Mouse (Mus musculus) cortical plate, adult 2 months (tissue): ENCODE measurements at regions not wholly inside any gene's neighbourhood (a gene's known extent, or its start where the extent isn't known, plus 50 kb on each side); places are given as distances from the start of the nearest gene placed in this dataset.
A peak's percentile ranks its signal among the peaks of the same experiment; 100 is the strongest.

ENCODE experiments used
- H3K27ac ChIP-seq: fragments of 200-500 bp; 2 replicates; pipeline ENCODE4 v1.5.1; 2012; ENCODE audit warnings: low read length, control low read depth, inconsistent platforms; ENCODE audit not compliant: insufficient read depth
- H3K4me1 ChIP-seq: fragments of 200-500 bp; 2 replicates; pipeline ENCODE4 v1.6.1; 2011; ENCODE audit warnings: low read length; ENCODE audit not compliant: control insufficient read depth, insufficient read depth
- H3K4me3 ChIP-seq: fragments of 200-500 bp; 2 replicates; pipeline ENCODE4 v1.5.1; 2011; ENCODE audit warnings: mild to moderate bottlenecking, low read length, control low read depth; ENCODE audit not compliant: insufficient read depth
- CTCF ChIP-seq: fragments of 200-500 bp; IDR thresholded peaks from 2 replicates; pipeline ENCODE4 v1.5.1; 2011; ENCODE audit warnings: mild to moderate bottlenecking, control low read depth, low read length; ENCODE audit not compliant: insufficient read depth; ENCODE audit errors: extremely low read depth
- POLR2A ChIP-seq: fragments of 200-500 bp; IDR thresholded peaks from 2 replicates; pipeline ENCODE4 v1.6.1; 2011; ENCODE audit warnings: mild to moderate bottlenecking, low read length, control low read depth; ENCODE audit not compliant: insufficient read depth; ENCODE audit errors: extremely low read depth

DNA sequence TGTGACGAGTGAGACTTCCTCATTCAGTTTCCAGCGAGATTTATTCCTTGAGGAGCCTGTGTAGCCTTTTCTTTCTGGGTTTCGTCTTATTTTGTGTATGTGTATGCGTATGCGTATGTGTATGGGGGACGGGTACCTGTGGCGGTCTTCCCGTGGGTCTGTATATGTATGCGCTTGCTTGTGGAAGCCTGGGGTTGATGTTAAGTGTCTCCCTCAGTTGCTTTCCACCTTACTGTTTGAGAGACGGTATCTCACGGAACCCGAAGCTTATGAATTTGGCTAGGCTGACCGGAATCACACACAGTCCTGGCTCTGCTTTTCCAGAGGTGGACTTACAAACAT is 87.1 kb downstream of the Ankrd50 start:
- H3K27ac ChIP-seq: no peak overlapping the region
- TF ChIP-seq CTCF (no peak), POLR2A (no peak)

DNA sequence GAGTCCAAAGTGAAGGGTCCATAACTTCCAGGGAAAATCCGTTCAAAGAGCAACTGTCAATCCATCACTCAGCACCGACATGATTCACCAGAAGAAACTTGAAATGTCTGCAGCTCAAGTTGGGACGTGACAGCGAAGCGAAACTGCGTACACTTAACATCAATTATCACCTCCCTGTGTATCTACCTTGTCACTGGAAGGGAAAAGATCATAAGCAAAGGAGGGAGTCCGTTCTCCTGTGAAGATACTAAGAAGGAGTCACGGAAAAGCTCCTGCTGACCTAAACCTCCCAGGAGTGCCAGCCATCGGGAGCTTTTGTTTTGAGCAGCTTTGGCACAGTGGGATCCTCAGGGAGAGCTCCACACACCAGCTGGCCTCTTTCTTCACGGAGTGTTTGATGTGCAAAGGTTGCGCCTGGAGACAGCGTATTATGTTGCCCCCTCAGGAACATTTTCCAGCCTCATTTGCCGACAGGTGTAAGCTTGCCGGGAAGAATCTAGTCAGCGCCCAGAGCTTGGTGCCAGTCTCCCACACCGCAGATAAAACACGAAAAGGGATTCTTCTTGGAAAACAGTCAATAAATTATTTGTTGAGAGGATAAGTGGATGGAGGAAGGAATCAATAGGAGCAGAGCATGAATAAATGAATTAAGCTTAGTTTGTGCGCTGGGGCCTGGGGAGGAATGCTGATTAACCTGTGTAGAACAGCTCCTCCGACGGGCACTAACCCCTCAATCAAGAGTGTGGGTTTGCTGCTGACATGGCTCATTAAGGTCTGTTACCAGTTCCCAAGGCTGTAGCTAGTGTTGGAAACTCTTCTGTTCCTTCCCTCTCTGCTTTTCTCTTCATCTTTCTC is 87.7 kb downstream of the Ankrd50 start:
- Histone ChIP-seq H3K27ac (no peak overlapping the region), H3K4me1 (no peaks in the 10 kb centered on the region; the same call in 1 of the 2 replicates), H3K4me3 (peak overlapping the region; percentile 14; the same call in 1 of the 2 replicates)
- no peak for TF ChIP-seq POLR2A
- no peak for TF ChIP-seq CTCF

More for the DNA sequence above, 87.1 kb downstream of the Ankrd50 start:
- Histone ChIP-seq H3K4me3 (no peak overlapping the region), H3K4me1 (no peaks in the 10 kb centered on the region; the same call in 1 of the 2 replicates)

DNA sequence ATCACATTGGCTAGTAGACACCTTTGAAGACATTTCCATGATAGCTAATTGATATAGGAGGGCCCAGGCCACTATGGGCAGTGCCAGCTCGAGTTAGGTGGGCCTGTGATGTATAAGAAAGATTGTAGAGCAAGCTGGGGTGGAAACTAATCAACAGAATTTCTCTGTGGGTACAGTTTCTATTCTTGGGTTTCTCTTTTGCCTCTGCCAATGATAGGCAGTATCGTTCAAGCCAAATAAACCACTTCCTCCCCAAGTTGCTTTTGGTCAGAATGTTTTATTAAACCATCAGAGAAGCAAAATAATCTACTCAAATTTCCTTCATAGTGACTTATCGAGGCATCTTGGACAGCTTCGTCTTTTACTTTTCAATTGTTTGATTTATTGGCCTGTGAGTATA is 90.3 kb downstream of the Ankrd50 start:
- Histone ChIP-seq H3K27ac (no peak overlapping the region), H3K4me1 (no peaks in the 10 kb centered on the region; the same call in 1 of the 2 replicates), H3K4me3 (no peak overlapping the region)
- TF ChIP-seq CTCF (no peak), POLR2A (no peak)

DNA sequence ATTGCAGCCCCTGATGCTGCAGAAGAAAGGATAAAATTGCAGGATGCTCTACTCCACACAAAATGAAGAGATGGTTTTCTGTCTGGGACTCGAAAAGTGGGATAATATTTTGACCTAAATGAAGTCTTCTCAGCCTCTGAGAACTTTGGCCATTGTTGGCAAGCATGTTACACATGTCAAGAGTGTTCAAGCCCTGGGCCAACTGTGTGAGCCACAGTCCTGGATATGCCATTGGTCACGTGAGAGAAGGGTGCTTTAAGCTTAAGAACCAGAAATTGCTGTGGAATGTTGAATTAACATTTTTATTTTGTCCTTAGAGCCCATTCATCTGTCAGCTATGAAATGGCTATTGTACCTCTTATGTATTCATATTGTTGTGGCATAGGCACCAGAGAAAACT is 95.0 kb downstream of the Ankrd50 start:
- no peak for TF ChIP-seq POLR2A
- TF ChIP-seq CTCF: no peak
- no peak overlapping the region for H3K27ac ChIP-seq
- H3K4me3 ChIP-seq: no peak overlapping the region
- no peaks in the 10 kb centered on the region for H3K4me1 ChIP-seq

DNA sequence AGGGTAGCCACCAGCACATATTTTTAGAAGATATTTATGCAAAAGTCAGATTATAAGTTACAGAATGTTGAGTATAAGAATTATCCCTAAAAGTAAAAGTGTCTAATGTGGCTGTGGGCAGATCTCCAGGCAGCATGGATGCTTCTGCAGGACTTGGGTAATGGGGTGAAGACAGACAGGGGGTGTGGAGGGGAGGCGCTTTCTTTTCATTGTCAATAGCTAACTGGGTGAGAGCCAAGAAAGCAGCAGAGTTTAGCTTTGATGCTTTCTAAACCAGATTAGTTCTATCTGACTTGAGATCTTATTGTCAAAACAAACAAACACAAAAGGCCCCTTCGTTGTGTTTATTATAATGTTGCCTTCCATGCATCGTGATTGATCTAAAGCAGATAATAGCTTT is 95.7 kb downstream of the Ankrd50 start:
- Histone ChIP-seq H3K4me3 (no peak overlapping the region), H3K27ac (no peak overlapping the region), H3K4me1 (no peaks in the 10 kb centered on the region)
- no peak for TF ChIP-seq POLR2A
- TF ChIP-seq CTCF: no peak

DNA sequence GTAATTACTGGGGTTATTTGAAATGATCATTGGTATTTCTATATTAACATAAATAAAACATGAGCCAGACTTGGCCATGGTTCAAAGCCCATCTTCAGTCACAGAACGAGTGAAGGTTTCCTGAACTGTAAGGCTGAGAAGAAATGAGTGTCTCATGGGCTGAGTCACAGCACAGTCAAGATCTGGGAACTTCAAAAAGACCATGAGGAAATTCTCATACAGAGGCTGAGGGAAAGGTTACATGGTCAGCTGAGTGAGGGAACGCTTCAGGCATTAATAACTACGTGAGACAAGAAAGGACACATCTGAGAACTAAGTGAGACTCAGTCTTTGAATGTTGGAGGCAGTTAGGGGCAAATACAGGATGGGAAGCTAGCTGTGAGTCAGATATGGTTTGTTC is 101.9 kb downstream of the Ankrd50 start:
- no peak for TF ChIP-seq CTCF
- TF ChIP-seq POLR2A: no peak
- no peaks in the 10 kb centered on the region for H3K4me1 ChIP-seq
- H3K27ac ChIP-seq: no peak overlapping the region
- H3K4me3 ChIP-seq: no peak overlapping the region

DNA sequence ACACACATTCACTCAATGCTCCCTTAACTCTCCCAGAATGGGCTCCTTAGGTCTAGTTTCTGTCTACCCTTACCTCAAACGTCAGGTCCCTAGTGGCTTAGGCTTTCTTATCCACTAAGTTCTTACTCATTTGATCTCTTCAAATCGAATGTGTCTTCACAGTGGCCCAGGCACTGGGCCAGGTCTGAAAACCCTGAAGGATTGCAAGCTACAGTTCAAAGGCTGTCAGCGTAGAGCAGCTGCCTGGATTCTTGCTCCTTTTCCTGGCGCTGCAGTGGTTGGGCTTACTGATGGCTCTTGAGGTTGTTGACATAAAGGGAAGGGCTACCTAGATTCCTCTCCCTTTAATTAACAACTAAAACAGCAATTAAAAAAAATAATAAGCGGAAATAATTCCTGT is 103.0 kb downstream of the Ankrd50 start:
- Histone ChIP-seq H3K27ac (no peak overlapping the region), H3K4me1 (no peaks in the 10 kb centered on the region)
- TF ChIP-seq CTCF (no peak), POLR2A (no peak)

DNA sequence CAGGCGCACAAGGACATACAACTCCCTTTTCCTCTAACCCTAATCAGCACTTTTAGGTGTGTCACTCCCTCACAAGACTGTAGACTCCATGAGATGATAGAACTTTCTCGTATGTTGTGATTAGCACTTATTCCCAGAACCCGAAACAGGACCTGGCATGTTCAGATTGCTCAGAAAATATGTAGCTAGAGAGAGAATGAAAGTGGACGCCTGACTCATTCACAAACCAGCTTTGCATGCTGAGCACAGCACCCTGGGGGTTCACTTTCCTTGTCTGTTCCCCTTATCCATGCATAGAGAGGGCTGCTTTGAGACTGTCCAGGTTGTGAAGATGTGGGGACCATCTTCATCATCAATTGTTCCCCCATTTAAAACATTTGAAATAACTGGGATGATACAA is 111.0 kb downstream of the Ankrd50 start:
- TF ChIP-seq POLR2A: no peak
- TF ChIP-seq CTCF: no peak
- no peak overlapping the region for H3K27ac ChIP-seq

More for the DNA sequence above, 103.0 kb downstream of the Ankrd50 start:
- no peak overlapping the region for H3K4me3 ChIP-seq

DNA sequence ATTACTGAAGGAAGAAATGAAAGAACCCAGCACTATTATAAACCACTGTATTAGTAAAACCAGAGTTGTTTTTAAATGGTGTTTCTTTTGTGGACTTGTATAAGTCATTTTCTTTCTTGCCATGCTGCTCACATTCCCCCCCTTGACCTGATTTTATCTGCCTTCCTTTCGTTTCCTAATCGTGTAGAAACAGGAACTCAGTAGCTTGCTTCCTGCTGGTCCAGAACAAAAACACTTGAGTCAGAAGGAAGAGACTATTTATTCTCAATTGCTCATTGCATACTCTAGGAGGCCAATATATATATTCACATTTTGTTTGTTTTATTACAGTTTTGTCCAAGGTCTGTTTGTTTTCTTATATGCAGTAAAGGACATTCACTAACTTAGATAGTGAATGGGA is 112.9 kb downstream of the Ankrd50 start:
- Histone ChIP-seq H3K4me3 (no peak overlapping the region), H3K27ac (no peak overlapping the region), H3K4me1 (no peaks in the 10 kb centered on the region)
- TF ChIP-seq CTCF: no peak

More for the DNA sequence above, 111.0 kb downstream of the Ankrd50 start:
- no peak overlapping the region for H3K4me3 ChIP-seq
- H3K4me1 ChIP-seq: no peaks in the 10 kb centered on the region

DNA sequence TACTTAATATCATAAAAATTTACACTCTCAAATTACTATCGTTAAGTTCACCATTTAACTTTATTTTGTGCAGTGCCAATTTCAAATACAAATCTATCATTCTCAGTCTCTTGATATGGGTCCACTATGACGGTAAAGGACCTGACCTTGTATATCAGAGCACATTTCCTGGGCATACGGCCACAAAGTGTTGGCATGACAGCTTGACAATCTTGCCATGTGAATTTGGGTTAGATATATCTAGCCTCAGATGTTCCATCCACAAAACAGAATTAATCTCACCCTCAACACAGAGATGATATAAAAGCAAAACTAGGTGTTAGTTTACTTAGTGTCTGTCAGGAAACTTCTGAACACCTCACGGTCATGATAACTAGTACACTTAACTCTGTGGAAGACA is 120.8 kb downstream of the Ankrd50 start:
- Histone ChIP-seq H3K4me1 (no peaks in the 10 kb centered on the region), H3K27ac (no peak overlapping the region), H3K4me3 (no peak overlapping the region)
- TF ChIP-seq POLR2A (no peak), CTCF (no peak)

DNA sequence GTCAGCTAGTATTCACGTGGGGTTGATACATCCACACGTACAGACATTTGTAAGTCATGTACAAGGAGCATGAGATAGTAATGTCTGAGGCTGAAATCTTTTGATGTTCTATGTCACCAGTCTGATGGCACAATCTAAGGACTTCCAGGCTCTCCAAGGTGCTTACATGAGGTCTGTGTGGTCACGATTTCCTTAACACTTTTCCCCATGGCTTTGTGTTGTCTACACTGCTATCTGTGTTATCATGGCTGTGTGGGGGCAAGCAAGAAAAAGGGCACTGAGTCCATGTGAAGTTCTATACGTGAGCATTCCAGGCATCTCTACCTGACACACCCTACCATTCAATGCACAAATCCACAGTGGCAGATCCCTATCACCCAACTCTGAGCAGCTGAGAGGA is 123.2 kb downstream of the Ankrd50 start:
- TF ChIP-seq CTCF (no peak), POLR2A (no peak)
- Histone ChIP-seq H3K4me1 (no peaks in the 10 kb centered on the region), H3K4me3 (no peak overlapping the region), H3K27ac (no peak overlapping the region)

DNA sequence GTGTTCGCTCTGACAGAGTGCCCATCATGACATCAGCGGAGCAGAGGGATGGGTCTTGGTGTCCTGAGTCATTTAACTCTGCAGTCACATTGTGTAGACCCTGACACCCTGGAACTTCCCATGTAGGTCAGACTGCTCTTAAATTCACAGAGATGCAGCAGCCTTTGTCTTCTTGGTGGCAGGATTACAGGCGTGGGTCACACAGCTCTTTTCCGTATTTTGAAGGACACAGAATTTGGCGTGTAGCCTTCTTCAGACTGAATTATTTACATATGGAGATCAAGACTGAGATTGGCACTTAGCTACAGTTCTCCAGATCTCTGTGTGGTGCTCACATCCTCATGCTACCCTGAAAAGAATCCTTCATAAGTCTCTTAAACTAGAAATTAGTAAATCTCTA is 123.7 kb downstream of the Ankrd50 start:
- H3K4me1 ChIP-seq: no peaks in the 10 kb centered on the region
- H3K4me3 ChIP-seq: no peak overlapping the region
- no peak overlapping the region for H3K27ac ChIP-seq
- TF ChIP-seq CTCF: no peak
- TF ChIP-seq POLR2A: no peak
